Mouse (Mus musculus) myocyte (in vitro differentiated cells): Measurements from ENCODE around the gene Eif4e1b.

Experiments used
- CEBPB ChIP-seq: IDR thresholded peaks from 2 replicates; pipeline ENCODE4 v1.6.1; 2011; ENCODE audit warnings: mild to moderate bottlenecking, moderate library complexity; ENCODE audit not compliant: poor library complexity, insufficient read depth, severe bottlenecking
- E2F4 ChIP-seq: IDR thresholded peaks from one replicate; pipeline ENCODE4 v1.6.1; 2011; ENCODE audit warnings: mild to moderate bottlenecking, control low read depth, moderate library complexity; ENCODE audit not compliant: insufficient read depth
- MAX ChIP-seq: IDR thresholded peaks from one replicate; pipeline ENCODE4 v1.6.1; 2011; ENCODE audit warnings: low read depth, mild to moderate bottlenecking, control low read depth
- MYOG ChIP-seq, 3 experiments: IDR thresholded peaks; one replicate each; pipeline ENCODE4 v1.6.1; 2011; ENCODE audit warnings: control low read depth in 2 of 3, low read depth in 2 of 3, mild to moderate bottlenecking in 2 of 3; ENCODE audit not compliant: insufficient read length in 2 of 3, control insufficient read depth in 1 of 3, insufficient read depth in 1 of 3
- POLR2A ChIP-seq: IDR thresholded peaks from one replicate; pipeline ENCODE4 v1.6.1; 2011; ENCODE audit warnings: low read depth, mild to moderate bottlenecking, control low read depth, moderate library complexity; ENCODE audit not compliant: insufficient read length
- POLR2AphosphoS2 ChIP-seq: IDR thresholded peaks from one replicate; pipeline ENCODE4 v1.6.1; 2011; ENCODE audit warnings: low read depth, control low read depth; ENCODE audit not compliant: insufficient read length
- SRF ChIP-seq: IDR thresholded peaks from one replicate; pipeline ENCODE4 v1.6.1; 2011; ENCODE audit warnings: low read depth; ENCODE audit not compliant: control insufficient read depth, insufficient read length
- TCF12 ChIP-seq: IDR thresholded peaks from one replicate; pipeline ENCODE4 v1.6.1; 2011; ENCODE audit warnings: mild to moderate bottlenecking, control low read depth; ENCODE audit not compliant: poor library complexity, insufficient read depth, severe bottlenecking
- USF1 ChIP-seq: IDR thresholded peaks from one replicate; pipeline ENCODE4 v1.6.1; 2011; ENCODE audit warnings: low read depth, mild to moderate bottlenecking, control low read depth, moderate library complexity

GRCm38 (mm10) chr13:54736931-54737330, 46.9 kb upstream of the Eif4e1b start:
- TF ChIP-seq POLR2A = no peak
- TF ChIP-seq E2F4 = no peak
- TF ChIP-seq CEBPB = no peak
- no peak for TF ChIP-seq USF1
- no peak for TF ChIP-seq TCF12
- TF ChIP-seq MAX = no peak
- TF ChIP-seq MYOG (IDR thresholded peaks at IDR 0.05; ENCODE audit: control insufficient read depth in 1 of 3, insufficient read depth in 1 of 3, insufficient read length in 2 of 3, low read depth in 2 of 3) = no peak
- no peak for TF ChIP-seq SRF
- no peak for TF ChIP-seq POLR2AphosphoS2
